Mouse (Mus musculus) bone marrow macrophage, adult 2 months (primary cell): ENCODE data around the gene Cyld.

ENCODE experiments used
- CTCF ChIP-seq: IDR thresholded peaks from 2 replicates; pipeline ENCODE4 v1.5.1; 2012; ENCODE audit warnings: low read depth, mild to moderate bottlenecking, low read length, moderate library complexity
- POLR2A ChIP-seq: IDR thresholded peaks from 2 replicates; pipeline ENCODE4 v1.6.1; 2012; ENCODE audit warnings: mild to moderate bottlenecking, low read depth, low read length, borderline replicate concordance

GRCm38 (mm10) chr8:88702816-88703215, 6.0 kb downstream of the Cyld start:
- TF ChIP-seq POLR2A (no peak), CTCF (no peak)
